Mouse (Mus musculus) forebrain, embryonic 11.5 days (tissue): ENCODE results near the gene Clcf1. TPM values are rescaled to one million over a fixed set of nuclear protein-coding genes. Genes with fewer than 3 reads are reported as not detected.

Experiments used
- ATAC-seq: fragments of 200-750 bp; cut with Nextera tagmentation; replicated peaks from 2 replicates; pipeline ENCODE4 v1.8.0; 2017; ENCODE audit warnings: moderate TSS enrichment; ENCODE audit not compliant: low FRiP score
- DNase-seq: peaks from one replicate; pipeline ENCODE4 v3.0.0-alpha.2; 2017; ENCODE audit warnings: low spot score
- H3K27ac ChIP-seq: fragments of 300-500 bp; sonication (generic); 2 replicates; pipeline ENCODE4 v1.5.1; 2014; ENCODE audit warnings: low read depth, low read length
- H3K27me3 ChIP-seq: fragments of 300-500 bp; sonication (generic); 2 replicates; pipeline ENCODE4 v1.6.1; 2014; ENCODE audit warnings: mild to moderate bottlenecking, low read length, mixed read lengths; ENCODE audit not compliant: control insufficient read depth, insufficient read depth
- H3K36me3 ChIP-seq: fragments of 300-500 bp; sonication (generic); 2 replicates; pipeline ENCODE4 v1.6.1; 2014; ENCODE audit warnings: mild to moderate bottlenecking, low read length, moderate library complexity, mixed read lengths; ENCODE audit not compliant: control insufficient read depth, insufficient read depth
- H3K4me1 ChIP-seq: fragments of 300-500 bp; sonication (generic); replicated peaks from 2 replicates; pipeline ENCODE4 v1.6.1; 2014; ENCODE audit warnings: low read length, mixed read lengths; ENCODE audit not compliant: control insufficient read depth, insufficient read depth
- H3K4me2 ChIP-seq: fragments of 300-500 bp; sonication (generic); 2 replicates; pipeline ENCODE4 v1.6.1; 2014; ENCODE audit warnings: low read depth, mild to moderate bottlenecking, low read length, moderate library complexity, mixed read lengths; ENCODE audit not compliant: severe bottlenecking
- H3K4me3 ChIP-seq: fragments of 300-500 bp; sonication (generic); 2 replicates; pipeline ENCODE4 v1.5.1; 2014; ENCODE audit warnings: low read depth, low read length
- H3K9ac ChIP-seq: fragments of 300-500 bp; sonication (generic); 2 replicates; pipeline ENCODE4 v1.6.1; 2014; ENCODE audit warnings: low read length
- H3K9me3 ChIP-seq: fragments of 300-500 bp; sonication (generic); 2 replicates; pipeline ENCODE4 v1.6.1; 2016; ENCODE audit warnings: low read length, mixed read lengths; ENCODE audit not compliant: control insufficient read depth
- WGBS: fragments of 180-500 bp; shearing (Covaris S2); extraction: QIAGEN DNeasy Blood & Tissue Kit; methylation state at CpG from one replicate; pipeline ENCODE4 v1.1.7; 2014; 5-methylcytosine and 5-hydroxymethylcytosine counted together
- polyA plus RNA-seq: library from polyadenylated mRNA; unstranded; fragments of >200 nt; fragmentation: Nextera tagmentation; extraction: Ambion mirVana; gene quantifications from 2 replicates; pipeline ENCODE4 v1.2.1, GENCODE M21; 2014

Gene Clcf1
- polyA plus RNA-seq, 1 experiment from 2014 or later, result 1.8 TPM

- 44% methylated on average over 9 of the region's 9 CpGs for WGBS
- Histone ChIP-seq H3K27me3 (no peaks in the 10 kb centered on the region), H3K9ac (no peak overlapping the region), H3K9me3 (no peaks in the 10 kb centered on the region), H3K4me3 (no peak overlapping the region), H3K27ac (no peak overlapping the region), H3K36me3 (no peaks in the 10 kb centered on the region), H3K4me1 (no peaks in the 10 kb centered on the region; the same call in 1 of the 2 replicates), H3K4me2 (no peak overlapping the region)
- DNase-seq (no peak), ATAC-seq (no peak)
Observed at GRCm38 (mm10) chr19:4229451-4230076, 15.5 kb downstream of the Clcf1 start.

GRCm38 (mm10) chr19:4230415-4230814, 16.4 kb downstream of the Clcf1 start:
- DNase-seq (no peak), ATAC-seq (no peak)
- 77% methylated on average over 8 of the region's 8 CpGs for WGBS

GRCm38 (mm10) chr19:4231253-4232185, 17.5 kb downstream of the Clcf1 start, which contains the start of gene Pold4:
Pold4 (plus strand) TSS chr19:4231899.
- Histone ChIP-seq H3K27me3 (no peaks in the 10 kb centered on the region), H3K36me3 (no peaks in the 10 kb centered on the region), H3K27ac (no peak within 1 kb of the TSS), H3K4me1 (no peaks in the 10 kb centered on the region; the same call in 1 of the 2 replicates), H3K9me3 (no peaks in the 10 kb centered on the region), H3K4me3 (peak within 1 kb of the TSS; percentile 50), H3K4me2 (peak within 1 kb of the TSS; percentile 90), H3K9ac (peak within 1 kb of the TSS; percentile 58)
- 11% methylated on average over 26 of the region's 26 CpGs for WGBS
- ATAC-seq, result peak; percentile 85
- DNase-seq, result peak; percentile 92

More at GRCm38 (mm10) chr19:4230415-4230814, 16.4 kb downstream of the Clcf1 start:
- Histone ChIP-seq H3K4me2 (no peak overlapping the region), H3K4me1 (no peaks in the 10 kb centered on the region; the same call in 1 of the 2 replicates), H3K27me3 (no peaks in the 10 kb centered on the region), H3K36me3 (no peaks in the 10 kb centered on the region), H3K9ac (no peak overlapping the region), H3K27ac (no peak overlapping the region), H3K4me3 (no peak overlapping the region), H3K9me3 (no peaks in the 10 kb centered on the region)

- Histone ChIP-seq H3K9ac (peak overlapping the region; percentile 58), H3K9me3 (no peaks in the 10 kb centered on the region), H3K36me3 (no peaks in the 10 kb centered on the region), H3K27ac (no peak overlapping the region), H3K27me3 (no peaks in the 10 kb centered on the region), H3K4me3 (peak overlapping the region; percentile 50), H3K4me1 (no peaks in the 10 kb centered on the region; the same call in 1 of the 2 replicates), H3K4me2 (peak overlapping the region; percentile 90)
- no peak for ATAC-seq
- no peak for DNase-seq
- WGBS, result 46% methylated on average over 2 of the region's 2 CpGs
Observed at GRCm38 (mm10) chr19:4232186-4232572, 18.1 kb downstream of the Clcf1 start.

- Histone ChIP-seq H3K36me3 (no peaks in the 10 kb centered on the region), H3K4me1 (no peaks in the 10 kb centered on the region; the same call in 1 of the 2 replicates), H3K27me3 (no peaks in the 10 kb centered on the region), H3K9ac (no peak overlapping the region), H3K9me3 (no peaks in the 10 kb centered on the region), H3K4me3 (no peak overlapping the region), H3K27ac (no peak overlapping the region), H3K4me2 (no peak overlapping the region)
- DNase-seq (no peak), ATAC-seq (no peak)
- WGBS, result 81% methylated on average over 7 of the region's 7 CpGs
Observed at GRCm38 (mm10) chr19:4232651-4233050, 18.6 kb downstream of the Clcf1 start.

- Histone ChIP-seq H3K36me3 (no peaks in the 10 kb centered on the region), H3K9ac (no peak overlapping the region), H3K9me3 (no peaks in the 10 kb centered on the region), H3K27me3 (no peaks in the 10 kb centered on the region), H3K4me2 (no peak overlapping the region), H3K4me3 (no peak overlapping the region), H3K27ac (no peak overlapping the region), H3K4me1 (no peaks in the 10 kb centered on the region; the same call in 1 of the 2 replicates)
- 81% methylated on average over 4 of the region's 4 CpGs for WGBS
- DNase-seq (no peak), ATAC-seq (no peak)
Observed at GRCm38 (mm10) chr19:4234548-4234947, 20.5 kb downstream of the Clcf1 start.

GRCm38 (mm10) chr19:4240247-4240668, 26.2 kb downstream of the Clcf1 start:
- ATAC-seq, result no peak
- no peaks in the 10 kb centered on the region for H3K36me3 ChIP-seq
- no peak overlapping the region for H3K9ac ChIP-seq
- no peaks in the 10 kb centered on the region for H3K27me3 ChIP-seq
- no peak overlapping the region for H3K4me3 ChIP-seq
- H3K4me1 ChIP-seq, result no peaks in the 10 kb centered on the region
- DNase-seq, result no peak
- H3K9me3 ChIP-seq, result no peaks in the 10 kb centered on the region
- 74% methylated on average over 8 of the region's 8 CpGs for WGBS
- H3K27ac ChIP-seq, result no peak overlapping the region
- H3K4me2 ChIP-seq, result no peak overlapping the region

GRCm38 (mm10) chr19:4242416-4242815, 28.4 kb downstream of the Clcf1 start:
- Histone ChIP-seq H3K4me2 (no peak overlapping the region), H3K36me3 (no peaks in the 10 kb centered on the region), H3K27me3 (no peaks in the 10 kb centered on the region), H3K4me3 (no peak overlapping the region), H3K27ac (no peak overlapping the region), H3K4me1 (no peaks in the 10 kb centered on the region), H3K9ac (no peak overlapping the region), H3K9me3 (no peaks in the 10 kb centered on the region)
- WGBS, result 71% methylated on average over 3 of the region's 3 CpGs
- no peak for ATAC-seq
- DNase-seq, result no peak
